ENCODE assay signal across 20 mouse cellular contexts in the genomic region with DNA sequence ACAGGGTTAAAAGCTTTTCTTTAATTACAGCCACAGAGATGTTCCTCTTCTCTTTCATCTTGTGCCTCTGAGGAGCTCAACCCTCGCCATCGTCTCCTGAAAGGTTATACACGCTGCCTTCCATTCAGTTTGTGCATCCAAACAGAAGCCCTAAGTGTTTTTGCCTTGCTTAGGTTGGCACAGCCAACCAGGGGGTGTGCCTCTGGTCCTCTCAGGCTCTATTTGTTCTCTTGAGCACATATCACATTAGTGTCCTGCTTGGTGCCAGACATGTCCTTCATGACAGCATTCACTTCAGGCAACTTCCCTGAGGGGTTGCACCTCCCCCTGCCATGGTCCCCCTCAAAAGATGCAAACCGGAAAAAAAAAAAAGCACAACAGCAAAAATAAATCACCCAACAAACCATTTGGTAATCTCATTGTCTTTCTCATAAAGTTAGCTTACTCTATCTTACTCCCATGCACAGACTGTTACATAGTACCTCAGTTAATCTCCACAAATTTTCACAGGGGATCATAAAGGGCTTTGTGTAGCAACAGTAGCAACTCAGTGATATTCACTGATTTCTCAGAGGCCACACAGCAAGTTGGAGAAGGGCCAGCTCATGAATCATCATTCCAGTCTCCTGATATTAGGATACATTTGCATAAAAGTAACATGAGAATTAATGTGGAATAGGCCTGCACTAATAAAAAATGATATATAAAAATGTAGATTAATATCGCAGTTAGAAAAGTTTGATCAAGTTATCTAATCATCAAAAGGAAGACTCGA.
DNase-seq lines count a peak whose midpoint lies in the region; ATAC-seq and TF ChIP-seq lines count a peak whose summit lies in the region.
"Had no signal": no experiment of that assay in that cellular context is flagged by ENCODE, and none has a peak within 500 bp of the region (broad histone marks: within the 10 kb centered on the region; RNA-seq: fewer than 3 reads in every experiment).

No protein-coding gene starts in this region.

- peak; percentile 74; the same call in 1 of the 2 replicates for ATAC-seq in embryonic facial prominence, embryonic 14.5 days (ENCODE audit: low read depth)
- ATAC-seq in lung, embryonic 14.5 days (ENCODE audit: insufficient read depth), result no peak
- ATAC-seq: activated CD4-positive, CD25-positive, alpha-beta regulatory T cell, adult 4 months; hindbrain, embryonic 16.5 days; intestine, postnatal 0 days; liver, postnatal 0 days had no signal

- no peak for TF ChIP-seq POLR2A in lung, adult 2 months (IDR thresholded peaks at IDR 0.05; ENCODE audit: borderline replicate concordance, extremely low read depth, low read depth, low read length)
- TF ChIP-seq POLR2A in brain, embryonic 14.5 days (IDR thresholded peaks at IDR 0.05; ENCODE audit: borderline replicate concordance, extremely low read depth, insufficient read depth, insufficient read length, poor library complexity, severe bottlenecking), result no peak

- no peak overlapping the region for H3K4me3 ChIP-seq in embryonic facial prominence, embryonic 14.5 days (ENCODE audit: low read depth, low read length)
- H3K4me3 ChIP-seq in embryonic facial prominence, embryonic 10.5 days, result no peak overlapping the region
- H3K4me3 ChIP-seq in lung, embryonic 14.5 days (ENCODE audit: low read depth, low read length), result no peak overlapping the region
- H3K4me3 ChIP-seq in lung, adult 2 months (replicated peaks; ENCODE audit: extremely low read depth, low read depth, low read length), result no peak overlapping the region
- H3K4me3 ChIP-seq: gastrocnemius, adult 2 months; heart, embryonic 12.5 days had no signal

- H3K4me1 ChIP-seq in embryonic facial prominence, embryonic 14.5 days (ENCODE audit: control insufficient read depth, insufficient read depth, low read length), result no peaks in the 10 kb centered on the region
- H3K4me1 ChIP-seq in embryonic facial prominence, embryonic 10.5 days, result peaks cover 9% of the 10 kb centered on the region; the same call in 1 of the 2 replicates
- H3K4me1 ChIP-seq in lung, embryonic 14.5 days (ENCODE audit: insufficient read depth), result no peaks in the 10 kb centered on the region
- no peaks in the 10 kb centered on the region for H3K4me1 ChIP-seq in lung, adult 2 months (ENCODE audit: control insufficient read depth, insufficient read depth, low read length)
- H3K4me1 ChIP-seq: heart, embryonic 12.5 days had no signal

- no peak overlapping the region for H3K9ac ChIP-seq in embryonic facial prominence, embryonic 14.5 days (ENCODE audit: low read depth, low read length)
- no peak overlapping the region for H3K9ac ChIP-seq in lung, embryonic 14.5 days
- H3K9ac ChIP-seq: heart, embryonic 12.5 days; liver, postnatal 0 days had no signal

- no peaks in the 10 kb centered on the region for H3K36me3 ChIP-seq in embryonic facial prominence, embryonic 14.5 days (ENCODE audit: control insufficient read depth, insufficient read depth, low read length)
- no peaks in the 10 kb centered on the region for H3K36me3 ChIP-seq in embryonic facial prominence, embryonic 10.5 days (replicated peaks)
- no peaks in the 10 kb centered on the region for H3K36me3 ChIP-seq in lung, embryonic 14.5 days (ENCODE audit: insufficient read depth)
- H3K36me3 ChIP-seq: heart, embryonic 12.5 days had no signal

- H3K27me3 ChIP-seq in embryonic facial prominence, embryonic 14.5 days (replicated peaks; ENCODE audit: control insufficient read depth, insufficient read depth, low read length), result no peaks in the 10 kb centered on the region
- H3K27me3 ChIP-seq in embryonic facial prominence, embryonic 10.5 days (replicated peaks; ENCODE audit: low read depth, poor library complexity, severe bottlenecking), result no peaks in the 10 kb centered on the region
- H3K27me3 ChIP-seq in lung, embryonic 14.5 days (ENCODE audit: insufficient read depth, low read length), result no peaks in the 10 kb centered on the region
- H3K27me3 ChIP-seq: heart, embryonic 12.5 days had no signal

- no peaks in the 10 kb centered on the region for H3K9me3 ChIP-seq in embryonic facial prominence, embryonic 14.5 days (ENCODE audit: control insufficient read depth, low read length)
- H3K9me3 ChIP-seq in embryonic facial prominence, embryonic 10.5 days, result no peaks in the 10 kb centered on the region
- H3K9me3 ChIP-seq in lung, embryonic 14.5 days (ENCODE audit: low read depth, low read length), result no peaks in the 10 kb centered on the region
- H3K9me3 ChIP-seq: heart, embryonic 12.5 days had no signal

- no peak overlapping the region for H3K27ac ChIP-seq in embryonic facial prominence, embryonic 14.5 days (replicated peaks; ENCODE audit: low read depth, low read length)
- H3K27ac ChIP-seq in embryonic facial prominence, embryonic 10.5 days (replicated peaks), result no peak overlapping the region
- no peak overlapping the region for H3K27ac ChIP-seq in lung, embryonic 14.5 days (ENCODE audit: low read depth)
- H3K27ac ChIP-seq: gastrocnemius, adult 2 months had no signal

- 77% methylated on average over 6 of the region's 6 CpGs for WGBS in embryonic facial prominence, embryonic 14.5 days
- WGBS in embryonic facial prominence, embryonic 10.5 days, result 76% methylated on average over 6 of the region's 6 CpGs
- WGBS in lung, embryonic 14.5 days, result 65% methylated on average over 6 of the region's 6 CpGs
- WGBS in lung, adult 2 months, result 65% methylated on average over 6 of the region's 6 CpGs

- DNase-seq in embryonic facial prominence, embryonic 14.5 days (ENCODE audit: low spot score), result peak; percentile 33
- no peak for DNase-seq in embryonic facial prominence, embryonic 10.5 days (ENCODE audit: low spot score)
- peak; percentile 27 for DNase-seq in lung, embryonic 14.5 days
- no peak for DNase-seq in lung, adult 2 months
- peak; percentile 69 for DNase-seq in Muller cell, postnatal 12 days (ENCODE audit: inconsistent ontology term)
- DNase-seq in brain, embryonic 14.5 days (ENCODE audit: low read depth), result peak; percentile 87
- no peak for DNase-seq in kidney, postnatal 4 days
- no peak for DNase-seq in layer of hippocampus, postnatal 25 days (ENCODE audit: extremely low spot score in 1 of 2, low spot score in 1 of 2)
- DNase-seq: cerebellum, adult 18-20 months; cerebellum, postnatal 36 days; gastrocnemius, adult 2 months; left cerebral cortex, postnatal 4 days; liver; liver, postnatal 0 days; lung, postnatal 4 days; thymus, postnatal 25 days had no signal

- no peak for TF ChIP-seq CTCF in lung, embryonic 14.5 days (IDR thresholded peaks at IDR 0.05; ENCODE audit: low read depth)
- TF ChIP-seq CTCF in lung, adult 2 months (IDR thresholded peaks at IDR 0.05; ENCODE audit: insufficient read depth, low read length), result no peak
- no peak for TF ChIP-seq CTCF in brain, embryonic 14.5 days (IDR thresholded peaks at IDR 0.05; ENCODE audit: borderline replicate concordance, extremely low read depth, insufficient read depth, insufficient read length)

- no peak overlapping the region for H3K4me2 ChIP-seq in embryonic facial prominence, embryonic 14.5 days (ENCODE audit: low read depth, low read length)
- H3K4me2 ChIP-seq in lung, embryonic 14.5 days, result no peak overlapping the region
- H3K4me2 ChIP-seq: heart, embryonic 12.5 days had no signal

Comparison
In these comparisons a context has a peak if more than half of its experiments do, and no peak if none do; other contexts are left out.
1. DNase-seq: peak in embryonic facial prominence, embryonic 14.5 days (single experiment), lung, embryonic 14.5 days (single experiment), Muller cell, postnatal 12 days (single experiment) and brain, embryonic 14.5 days (single experiment); none in embryonic facial prominence, embryonic 10.5 days (single experiment), lung, adult 2 months (single experiment), kidney, postnatal 4 days (0 of 2) and layer of hippocampus, postnatal 25 days (0 of 2).